Mouse (Mus musculus): Measurements from ENCODE around the gene Atp7a. TPM values are rescaled to one million over a fixed set of nuclear protein-coding genes. Genes with fewer than 3 reads are reported as not detected.
A peak's percentile ranks its signal among the peaks of the same experiment; 100 is the strongest.
"Not testable (repeated sequence)": the region's sequence is repeated elsewhere in the genome, so short reads cannot be mapped to it uniquely, and the experiment has no call there.

Gene Atp7a
- total RNA-seq (2021): 1 to 10 TPM; 8.4 to 8.9 TPM

DNA sequence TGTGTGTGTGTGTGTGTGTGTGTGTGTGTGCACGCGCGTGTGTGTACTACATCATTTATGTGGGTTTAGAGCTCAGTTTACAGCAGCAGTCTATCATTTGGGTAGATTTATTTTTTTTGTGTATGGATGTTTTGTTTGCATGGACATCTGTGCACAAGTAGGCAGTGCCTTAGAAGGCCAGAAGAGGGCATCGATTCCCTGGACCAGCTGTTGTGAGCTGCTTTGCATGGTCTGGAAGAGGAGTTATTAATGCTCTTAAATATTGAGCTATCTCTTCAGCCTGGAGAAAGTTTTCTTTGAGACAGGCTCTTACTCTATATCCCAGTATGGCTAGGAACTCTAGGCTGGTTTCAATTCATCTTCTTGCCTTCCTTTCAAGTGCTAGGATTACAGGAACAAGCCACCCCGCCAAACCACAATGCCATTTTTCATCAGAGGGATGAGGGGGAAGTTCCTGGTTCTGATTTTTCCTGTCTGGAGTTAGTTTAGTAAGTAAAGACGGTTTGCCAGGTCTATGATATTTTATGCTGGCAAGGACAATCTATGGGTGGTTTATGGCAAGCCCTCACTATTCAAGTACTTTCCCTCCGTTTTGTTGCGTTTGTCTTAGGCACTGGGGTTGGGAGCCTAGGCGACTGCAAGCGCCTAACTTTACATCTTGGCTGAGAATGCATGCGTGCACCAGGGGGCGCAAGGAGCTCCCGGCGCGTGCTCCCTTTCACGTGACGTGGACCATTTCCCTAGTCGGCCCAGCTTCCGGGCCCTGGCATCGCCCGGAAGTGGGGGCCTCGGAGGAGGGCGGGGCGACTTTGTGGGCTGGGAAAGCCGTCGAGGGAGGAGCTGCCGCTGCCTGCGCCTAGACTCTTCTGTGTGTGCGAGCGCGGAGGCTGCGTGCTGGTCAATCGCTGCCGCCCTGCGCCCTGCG lies at the start of gene Atp7a:
TSS of gene Atp7a (plus strand) at position 859 of the 925 bp plus-strand sequence.
- DNase-seq: peak; percentile 80 to 88

DNA sequence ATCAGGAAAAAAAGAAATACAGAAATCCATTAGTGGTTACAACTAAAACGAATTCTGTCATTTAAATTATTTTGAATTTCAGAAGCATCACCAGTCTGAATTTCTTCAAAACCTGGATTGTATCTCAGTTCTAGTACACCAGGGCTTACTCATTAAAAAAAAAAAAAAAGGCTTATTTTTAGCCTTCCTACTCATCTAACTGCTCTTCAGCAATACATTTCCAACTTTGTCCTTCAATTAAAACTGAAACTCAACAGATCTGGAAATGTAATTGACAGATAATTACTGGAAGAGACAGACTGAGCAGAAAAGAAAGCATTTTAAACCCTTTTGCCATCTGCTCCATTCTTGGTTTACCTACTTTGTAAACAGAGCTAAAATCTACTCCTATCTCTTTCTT lies 25.5 kb upstream of the Atp7a start:
- no peak for DNase-seq

DNA sequence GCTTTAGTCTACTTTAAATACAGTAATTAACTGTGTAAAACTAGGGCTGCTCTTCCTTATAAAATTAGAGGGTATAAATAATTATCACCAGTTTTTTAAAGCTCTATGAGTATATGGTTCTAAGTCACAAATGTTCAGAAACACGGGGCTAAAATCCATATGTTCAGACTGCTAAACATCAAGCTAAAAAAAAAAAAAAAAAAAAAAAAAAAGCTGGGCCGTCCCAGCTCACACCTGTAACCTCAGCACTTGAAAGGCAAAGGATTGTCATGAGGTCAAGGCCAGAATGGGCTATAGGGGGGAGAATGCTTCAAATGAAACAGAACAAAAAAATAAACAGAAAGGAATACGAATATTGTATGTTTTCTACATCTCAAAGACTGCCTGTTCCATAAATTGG lies 16.3 kb upstream of the Atp7a start:
- DNase-seq: no peak

DNA sequence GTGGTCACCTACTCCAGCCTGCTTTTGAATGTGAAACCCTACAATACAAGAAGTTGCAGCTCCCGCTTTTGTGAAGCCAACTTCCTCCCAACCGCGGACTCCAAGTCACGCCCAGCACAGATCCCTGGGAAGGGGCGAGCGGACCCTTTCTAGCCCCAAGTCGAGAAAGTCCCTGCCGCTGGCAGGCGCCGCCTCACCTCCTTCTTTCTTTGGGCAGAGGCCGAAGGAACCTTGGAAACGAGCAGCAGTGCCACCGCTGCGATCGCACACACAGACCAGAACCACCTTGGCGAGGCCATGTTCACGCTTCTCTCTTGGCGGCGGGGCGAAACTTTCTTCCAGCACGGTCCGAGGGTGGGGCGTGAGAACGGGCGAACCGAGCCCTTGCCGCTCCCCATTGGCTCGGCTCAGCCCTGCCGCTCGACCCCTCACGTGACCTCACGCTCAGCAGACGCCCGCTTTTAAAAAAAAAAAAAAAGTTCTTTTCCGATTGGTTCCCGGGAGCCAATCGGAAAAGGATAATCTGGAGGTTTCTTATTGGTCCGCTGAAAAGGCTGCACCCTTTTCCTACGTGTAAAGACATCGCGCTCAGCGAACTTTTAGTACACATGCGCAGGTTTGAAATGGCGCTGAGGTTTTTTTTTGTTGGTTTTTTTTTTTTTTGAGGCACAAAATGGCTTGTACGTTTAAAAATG lies 15.5 kb upstream of the Atp7a start, which contains the start of gene Magt1:
TSS of gene Magt1 (minus strand) at position 442 of the 695 bp plus-strand sequence.
- peak; percentile 74 to 80 for DNase-seq

DNA sequence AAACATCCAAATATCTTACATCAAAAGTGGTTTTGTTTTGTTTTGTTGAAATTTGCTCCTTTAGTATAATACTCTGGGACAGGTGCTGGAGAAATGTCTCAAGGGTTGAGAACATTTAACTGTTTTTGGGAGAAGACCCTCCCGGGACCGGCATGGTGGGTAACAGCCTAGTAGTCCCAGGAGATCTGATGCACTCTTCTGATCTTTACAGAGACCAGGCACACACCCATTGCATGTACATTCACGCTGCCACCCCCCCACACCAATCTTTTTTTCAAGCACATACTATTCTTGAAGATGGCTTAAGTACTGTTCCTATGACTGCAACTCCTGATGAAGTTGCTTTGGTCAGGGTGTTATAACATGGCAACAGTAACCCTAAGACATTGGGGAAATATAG lies 14.5 kb upstream of the Atp7a start:
- no peak for DNase-seq

DNA sequence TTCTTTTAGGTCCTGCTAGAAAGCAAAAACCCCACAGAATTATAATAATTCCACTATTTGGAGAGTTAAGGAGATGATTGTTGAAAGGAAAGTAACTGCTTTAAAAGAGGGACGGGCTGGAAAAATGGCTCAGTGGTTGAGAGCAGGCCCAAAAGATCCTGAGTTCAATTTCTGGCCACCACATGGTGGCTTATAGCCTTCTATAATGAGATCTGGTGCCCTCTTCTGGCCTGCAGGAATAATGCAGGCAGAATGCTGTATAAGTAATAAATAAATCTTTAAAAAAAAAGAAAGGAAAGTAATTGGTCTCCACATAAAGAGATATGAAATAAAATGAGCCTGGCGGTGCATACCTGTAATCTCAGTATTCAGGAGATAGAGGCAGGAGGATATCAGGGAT lies 13.9 kb upstream of the Atp7a start:
- peak; percentile 8 to 29 for DNase-seq

DNA sequence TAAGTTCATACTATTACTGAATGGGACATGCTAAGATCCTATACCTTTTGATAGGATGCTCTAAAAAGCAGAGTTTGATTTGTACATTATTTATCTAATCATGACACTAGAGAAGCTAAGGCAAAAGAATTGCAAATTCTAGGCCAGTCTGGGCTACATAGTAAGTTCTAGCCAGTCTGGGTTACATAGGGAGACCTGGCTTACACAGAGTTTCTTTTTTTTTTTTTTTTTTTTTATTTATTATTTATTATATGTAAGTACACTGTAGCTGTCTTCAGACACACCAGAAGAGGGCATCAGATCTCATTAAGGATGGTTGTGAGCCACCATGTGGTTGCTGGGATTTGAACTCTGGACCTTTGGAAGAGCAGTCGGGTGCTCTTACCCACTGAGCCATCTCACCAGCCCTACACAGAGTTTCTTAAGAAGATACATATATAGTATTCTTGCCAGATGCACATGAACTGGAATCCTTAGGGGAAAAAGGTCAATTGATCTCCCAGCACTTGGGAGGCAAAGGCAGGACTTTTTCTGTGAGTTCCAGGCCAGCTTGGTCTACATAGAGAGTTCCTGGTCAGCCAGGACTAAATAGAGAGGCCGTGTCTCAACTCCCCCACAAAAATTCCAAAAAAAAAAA lies 12.2 kb upstream of the Atp7a start:
- not testable (repeated sequence) for DNase-seq

DNA sequence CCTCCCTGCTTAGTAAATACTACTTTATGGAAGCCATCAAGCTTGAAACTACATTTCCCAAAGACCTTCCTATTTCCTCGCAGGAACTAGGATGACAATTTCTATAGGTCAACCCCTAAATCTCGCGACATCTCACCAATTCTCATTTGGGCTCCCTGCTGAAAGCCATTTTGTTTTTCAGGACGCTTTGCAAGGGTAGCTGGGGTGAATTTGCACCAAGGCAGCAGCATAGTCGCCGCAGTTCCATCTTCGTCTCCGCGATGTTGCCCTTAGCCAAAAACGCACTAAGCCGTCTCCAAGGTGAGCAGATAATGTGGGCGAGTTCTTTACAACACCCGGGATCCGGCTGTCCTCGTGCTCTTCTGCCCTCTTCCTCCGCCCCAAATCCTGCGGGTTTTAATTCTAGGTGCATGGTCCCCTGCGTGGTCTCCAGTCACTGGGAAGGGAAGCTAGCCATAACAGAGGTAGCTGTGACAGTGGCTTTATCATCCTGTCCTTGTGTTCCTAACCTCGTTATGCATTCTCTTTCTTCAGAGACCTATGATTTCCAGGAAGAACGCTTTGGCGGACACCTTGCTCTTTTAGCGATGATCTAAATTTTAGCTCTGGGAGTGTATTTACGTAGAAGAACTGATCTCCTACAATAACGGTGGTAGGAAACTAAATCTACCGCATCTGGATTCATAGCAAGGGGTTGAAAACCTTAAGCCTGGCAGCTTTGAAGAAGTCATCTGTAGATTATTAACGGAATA lies 11.3 kb upstream of the Atp7a start, which contains the start of gene Cox7b:
TSS of gene Cox7b (plus strand) at position 130 of the 752 bp plus-strand sequence.
- peak; percentile 58 to 65 for DNase-seq

DNA sequence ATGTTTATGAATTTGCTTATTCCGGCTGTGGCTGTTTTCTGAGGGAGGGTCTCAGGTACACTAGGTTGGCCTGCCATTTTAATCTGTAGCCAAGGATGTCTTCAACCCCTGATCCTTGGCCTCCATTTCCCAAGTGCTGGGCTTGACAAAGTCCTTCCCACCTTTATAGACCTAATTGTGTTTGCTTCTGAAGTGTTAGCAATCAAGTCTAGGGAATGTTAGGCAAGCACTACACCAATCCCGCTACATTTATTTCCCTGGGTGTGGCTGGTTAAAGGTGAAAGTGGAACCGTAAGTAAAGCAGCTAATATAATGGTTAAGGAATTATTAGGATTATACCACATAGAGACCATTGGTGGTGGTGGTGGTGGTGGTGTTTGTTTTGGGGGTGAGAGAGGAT lies 10.0 kb upstream of the Atp7a start:
- no peak for DNase-seq

DNA sequence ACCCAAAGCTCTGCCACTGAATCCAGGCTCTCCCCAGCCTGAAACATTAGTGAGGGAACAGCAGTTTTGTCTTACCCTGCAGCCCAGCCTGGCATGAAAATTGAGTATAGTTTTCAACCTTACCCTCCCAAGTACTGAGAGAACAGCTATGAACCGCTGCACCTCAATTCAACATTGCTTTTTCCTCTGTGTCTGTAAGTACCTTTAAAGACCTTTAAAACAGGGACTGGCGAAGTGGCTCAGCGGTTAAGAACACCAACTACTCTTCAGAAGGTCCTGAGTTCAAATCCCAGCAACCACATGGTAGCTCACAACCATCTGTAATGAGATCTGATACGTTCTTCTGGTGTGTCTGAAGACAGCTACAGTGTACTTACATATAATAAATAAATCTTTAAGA lies 9.6 kb upstream of the Atp7a start:
- no peak for DNase-seq

DNA sequence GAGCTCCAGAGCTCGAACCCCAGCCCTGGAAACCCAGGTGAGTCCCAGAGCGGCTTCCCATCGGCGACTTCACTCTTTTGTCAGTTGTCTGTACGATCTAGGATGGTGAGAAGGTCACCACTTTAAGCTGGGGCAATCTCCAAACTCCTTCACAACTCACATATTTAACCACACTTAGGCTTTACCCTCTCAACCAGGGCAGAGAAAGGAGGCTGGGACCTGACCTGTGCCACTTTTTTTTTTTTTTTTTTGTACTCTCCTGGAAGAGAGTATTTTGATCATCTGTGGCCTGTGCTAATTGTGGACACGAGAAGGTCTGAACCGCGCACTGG lies 233 bp downstream of the Atp7a start:
- DNase-seq: no peak

DNA sequence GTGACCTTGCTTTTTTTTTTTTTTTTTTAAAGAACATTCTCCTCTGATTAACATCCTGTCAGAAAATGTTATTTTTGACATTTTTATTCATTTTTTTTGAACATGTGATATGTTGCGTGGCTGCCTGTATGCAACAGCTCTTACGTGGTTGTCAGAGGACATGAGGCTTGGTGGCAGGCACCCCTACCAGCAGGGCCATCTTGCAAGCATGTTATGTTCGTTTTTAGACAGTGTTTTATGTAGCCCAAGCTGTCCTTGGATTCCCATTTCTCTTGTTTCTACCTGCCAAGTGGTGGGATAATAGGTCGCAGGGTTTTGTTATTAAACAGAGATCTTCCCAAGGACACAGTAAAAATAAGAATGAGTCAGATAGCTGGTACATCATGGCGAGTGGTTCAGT lies 3.1 kb downstream of the Atp7a start:
- DNase-seq: no peak

DNA sequence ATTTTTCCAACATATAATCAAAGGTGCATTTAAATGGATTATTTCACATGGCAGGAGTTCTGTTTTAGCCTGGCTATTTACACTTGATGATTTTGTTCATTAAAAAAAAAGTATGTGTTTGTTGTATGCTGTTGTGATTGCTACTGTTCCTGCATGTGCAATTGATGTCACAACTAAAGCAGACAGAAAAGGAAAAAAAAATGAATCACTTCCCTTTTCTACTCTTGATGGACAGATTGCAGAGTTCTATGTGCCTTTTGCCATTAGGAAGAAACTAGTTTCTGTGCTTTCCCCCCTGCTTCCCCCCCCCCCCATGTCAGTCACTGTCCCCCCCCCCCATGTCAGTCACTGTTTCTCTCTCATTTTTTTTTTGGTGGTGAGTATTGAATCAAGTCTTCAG lies 4.0 kb downstream of the Atp7a start:
- no peak for DNase-seq

DNA sequence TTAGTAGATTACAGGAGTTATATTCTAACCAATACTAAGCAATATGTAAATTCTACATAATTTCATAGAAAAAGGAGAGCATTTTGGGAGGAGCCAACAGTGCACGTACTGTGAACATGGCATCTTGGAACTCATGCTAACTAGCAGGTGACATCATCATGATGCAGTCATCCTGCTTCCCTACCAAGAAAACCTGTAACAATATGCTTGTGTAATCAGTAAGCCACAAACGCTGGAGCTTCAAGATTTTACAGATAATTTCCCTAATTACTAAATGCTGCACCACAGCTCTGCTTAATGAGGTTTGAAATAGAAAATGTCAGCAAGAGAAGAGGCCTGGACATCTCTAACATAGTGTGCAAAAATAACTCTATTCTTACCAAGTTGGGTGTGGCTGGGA lies 8.7 kb downstream of the Atp7a start:
- no peak for DNase-seq

DNA sequence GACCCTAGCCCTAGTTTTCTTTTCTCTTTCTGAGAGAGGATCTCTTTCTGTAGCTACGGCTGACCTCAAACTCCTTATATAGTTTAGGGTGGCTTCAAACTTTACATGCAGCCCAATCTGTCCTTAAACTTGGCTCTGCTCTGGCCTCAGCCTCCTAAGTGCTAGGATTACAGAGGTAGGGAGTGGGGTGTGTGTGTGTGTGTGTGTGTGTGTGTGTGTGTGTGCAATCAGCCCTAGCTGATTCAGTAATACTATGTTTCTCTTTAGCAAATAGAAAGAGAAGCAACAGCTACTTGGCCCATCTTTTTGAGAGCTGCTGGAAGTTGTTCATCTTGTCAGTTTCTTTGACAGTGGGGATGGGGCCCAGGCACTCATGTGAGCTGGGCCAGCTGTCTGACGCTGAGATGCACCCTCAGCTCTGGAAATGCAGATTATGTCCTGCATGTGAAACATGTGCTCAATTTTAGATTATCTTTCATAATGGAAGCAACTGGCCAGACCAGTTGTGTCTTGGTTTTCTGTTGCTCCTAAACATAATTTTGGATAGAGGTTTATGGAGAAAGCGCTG lies 10.2 kb downstream of the Atp7a start:
- no peak for DNase-seq

DNA sequence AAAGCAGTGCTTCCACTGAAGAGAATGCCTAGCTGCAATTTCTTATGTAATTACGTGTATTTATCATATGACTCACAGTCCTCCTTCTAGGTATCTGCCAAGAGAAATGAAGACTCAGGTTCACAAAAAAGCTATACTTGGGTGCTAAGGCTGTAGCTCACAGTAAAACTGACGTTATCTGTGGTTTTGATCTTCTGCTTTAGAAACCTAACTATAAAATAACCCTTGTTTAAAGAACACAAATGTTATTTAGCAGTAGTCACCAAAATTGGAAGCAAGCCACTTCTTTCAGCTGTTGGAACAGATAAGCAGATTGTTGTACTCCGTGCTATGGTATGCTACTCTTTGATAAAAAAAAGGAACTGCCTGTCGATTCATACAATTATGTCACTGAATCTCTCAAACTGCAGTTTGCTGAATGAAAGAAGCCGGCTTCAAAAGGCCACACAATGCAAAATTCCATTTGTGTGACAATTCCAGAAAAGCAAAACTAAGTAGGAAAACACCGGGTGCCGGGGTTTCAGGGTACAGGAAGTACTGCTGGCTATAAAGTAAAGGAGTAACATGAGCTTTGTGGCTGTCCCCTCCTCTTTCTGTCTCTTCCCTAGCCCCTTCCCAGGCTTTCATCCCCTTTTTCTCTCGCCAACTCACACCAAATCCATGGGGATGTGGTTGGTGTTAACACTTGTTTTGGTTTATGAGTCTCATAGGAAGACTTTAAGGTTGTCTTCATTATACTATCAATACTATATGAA lies 17.0 kb downstream of the Atp7a start:
- no peak for DNase-seq

DNA sequence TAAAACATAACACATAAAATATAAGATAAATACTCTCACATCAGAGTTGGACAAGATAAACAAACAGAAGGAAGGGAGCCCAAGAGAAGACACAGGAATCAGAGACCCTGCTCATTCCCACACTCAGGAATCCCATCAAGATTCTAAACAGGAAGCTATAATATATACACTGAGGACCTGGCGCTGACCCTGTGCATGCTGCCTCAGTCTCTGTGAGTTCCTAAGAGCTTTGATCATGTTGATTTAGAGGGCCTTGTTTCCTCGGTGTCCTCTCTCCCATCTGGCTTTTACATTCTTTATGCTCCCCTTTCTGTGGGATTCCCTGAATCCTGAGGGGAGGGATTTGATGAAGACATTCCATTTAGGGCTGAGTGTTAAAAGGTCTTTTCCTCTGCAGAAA lies 18.4 kb downstream of the Atp7a start:
- no peak for DNase-seq

DNA sequence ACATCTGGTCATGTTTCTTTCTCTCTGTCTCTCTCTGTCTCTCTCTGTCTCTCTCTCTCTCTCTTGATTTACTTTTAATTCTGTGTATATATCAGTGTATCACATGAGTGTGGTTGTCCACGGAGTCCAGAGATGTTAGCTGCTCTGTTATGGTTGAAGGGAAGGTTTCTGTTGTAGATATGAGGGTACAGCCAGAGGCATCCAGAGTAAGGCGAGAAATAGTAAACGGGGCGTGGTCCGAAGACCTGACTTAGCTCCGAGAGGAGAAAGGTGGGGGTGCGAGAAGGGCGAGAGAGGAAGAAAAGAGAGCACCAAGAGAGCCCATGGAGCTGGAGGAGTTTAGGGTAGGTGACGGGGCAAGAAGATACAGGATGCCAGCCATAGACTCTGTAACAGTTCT lies 18.9 kb downstream of the Atp7a start:
- DNase-seq: no peak

DNA sequence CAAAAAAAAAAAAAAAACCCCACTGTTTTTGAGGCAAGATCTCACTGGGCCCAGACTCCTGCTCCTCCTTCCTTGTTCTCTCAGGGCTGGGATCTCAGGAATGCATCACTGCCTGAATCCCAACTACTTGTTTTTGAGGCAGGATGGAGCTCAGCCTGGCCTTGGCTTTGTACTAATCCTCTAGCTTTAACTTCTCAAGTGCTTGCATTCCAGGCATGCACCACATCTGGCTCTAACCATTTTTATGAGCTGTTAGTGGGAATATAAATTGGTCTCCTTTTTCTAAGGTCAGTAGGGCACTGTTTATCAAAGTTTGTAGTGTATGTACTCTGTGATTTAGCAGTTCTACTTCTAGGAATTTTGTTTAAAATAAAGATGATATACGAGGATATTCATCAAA lies 21.1 kb downstream of the Atp7a start:
- DNase-seq: no peak

DNA sequence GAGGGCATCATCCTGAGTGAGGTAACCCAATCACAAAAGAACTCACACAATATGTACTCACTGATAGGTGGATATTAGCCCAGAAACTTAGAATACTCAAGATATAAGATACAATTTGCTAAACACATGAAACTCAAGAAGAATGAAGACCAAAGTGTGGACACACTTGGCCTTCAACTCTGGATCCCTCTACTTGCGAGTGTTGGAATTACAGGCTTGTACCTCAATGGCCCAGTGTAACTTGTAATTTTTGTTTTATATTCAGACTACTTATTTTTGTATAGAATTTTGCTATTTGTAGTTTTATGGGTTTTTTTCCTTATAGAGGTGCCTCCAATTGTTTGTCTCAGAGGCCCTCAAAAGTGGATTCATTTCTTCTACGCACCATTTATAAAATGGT lies 50.8 kb downstream of the Atp7a start:
- DNase-seq: not testable (repeated sequence)

DNA sequence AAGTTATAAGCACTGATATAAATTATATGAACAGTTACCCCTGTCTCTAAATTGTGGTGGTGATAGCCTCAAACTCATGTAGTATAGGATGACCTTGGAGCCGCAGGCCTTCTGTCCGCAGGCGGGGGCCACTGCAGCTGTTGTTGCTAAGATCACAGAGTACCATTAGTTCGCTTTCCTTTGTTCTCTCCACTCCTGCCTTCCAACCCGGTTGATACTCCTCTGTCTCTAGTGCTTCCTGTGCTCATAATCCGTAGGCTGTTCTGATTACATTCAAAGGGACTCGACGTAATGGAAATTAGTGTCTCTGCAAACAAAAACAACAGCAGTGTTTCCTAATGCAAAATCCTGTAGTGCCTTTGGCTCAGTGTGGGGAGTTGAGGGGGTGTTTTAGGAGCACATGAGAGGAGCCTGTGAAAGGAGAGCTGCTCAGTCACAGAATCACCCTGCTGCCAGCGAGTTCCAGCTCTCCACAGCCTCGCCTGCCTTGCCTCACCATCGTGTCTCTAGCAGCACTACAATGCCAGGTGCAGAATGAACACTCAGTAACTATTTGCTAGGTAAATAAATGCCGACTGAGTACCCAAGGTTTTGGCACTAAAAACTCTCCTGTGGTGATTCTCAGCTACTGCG lies 53.9 kb downstream of the Atp7a start:
- DNase-seq: peak in 1 of 2 experiments; percentile 2

All from layer of hippocampus, postnatal 36 days (tissue).